Mouse (Mus musculus) CH12.LX (cell line): Measurements from ENCODE around the gene Gdf1.

Source experiments
- BHLHE40 ChIP-seq: IDR thresholded peaks from 2 replicates; pipeline ENCODE4 v1.6.1; 2011; ENCODE audit warnings: mild to moderate bottlenecking, low read depth, low read length, improper control_type of control experiment
- CTCF ChIP-seq, 2 experiments: IDR thresholded peaks in 1 of 2; conservative IDR thresholded peaks in 1 of 2; 2 replicates each; pipeline ENCODE4 v1.5.1; 2011 to 2012; ENCODE audit warnings: low read depth in 2 of 2, low read length in 2 of 2, improper control_type of control experiment in 1 of 2, inconsistent platforms in 1 of 2, mild to moderate bottlenecking in 1 of 2, moderate library complexity in 1 of 2
- ETS1 ChIP-seq: conservative IDR thresholded peaks from 2 replicates; pipeline ENCODE4 v1.6.1; 2012; ENCODE audit warnings: low read depth, mild to moderate bottlenecking, inconsistent platforms, low read length, improper control_type of control experiment, moderate library complexity
- POLR2A ChIP-seq: IDR thresholded peaks from 2 replicates; pipeline ENCODE4 v1.6.1; 2011; ENCODE audit warnings: low read depth, mild to moderate bottlenecking, improper control_type of control experiment, low read length
- POLR2AphosphoS2 ChIP-seq: IDR thresholded peaks from 2 replicates; pipeline ENCODE4 v1.6.1; 2011; ENCODE audit warnings: low read depth, low read length, improper control_type of control experiment
- RAD21 ChIP-seq: IDR thresholded peaks from 2 replicates; pipeline ENCODE4 v1.6.1; 2011; ENCODE audit warnings: low read depth, mild to moderate bottlenecking, low read length, improper control_type of control experiment, moderate library complexity
- SMC3 ChIP-seq: IDR thresholded peaks from 2 replicates; pipeline ENCODE4 v1.6.1; 2011; ENCODE audit warnings: low read depth, low read length, improper control_type of control experiment
- USF1 ChIP-seq: IDR thresholded peaks from 2 replicates; pipeline ENCODE4 v1.6.1; 2014; ENCODE audit warnings: low read depth, mild to moderate bottlenecking, inconsistent platforms, low read length, improper control_type of control experiment

DNA sequence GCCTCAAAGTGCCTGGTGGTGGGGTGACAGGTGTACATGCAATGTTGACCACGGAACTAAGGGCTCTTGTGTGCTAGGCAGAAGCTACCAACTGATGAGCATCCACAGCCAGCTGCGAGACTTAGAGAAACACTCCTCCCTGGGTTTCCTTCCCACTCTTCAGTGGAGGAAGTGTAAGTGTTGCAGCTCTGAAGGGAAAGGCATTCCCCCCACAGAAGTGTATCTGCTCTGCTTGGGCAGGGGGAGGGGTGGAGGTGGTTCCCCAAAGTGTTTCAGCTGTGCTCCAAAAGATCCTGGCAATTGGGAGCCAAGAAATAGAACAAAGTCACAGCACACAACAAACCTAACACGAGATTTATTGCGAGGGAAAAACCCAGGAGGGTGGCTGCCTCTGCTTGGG lies 24.4 kb downstream of the Gdf1 start:
- no peak for TF ChIP-seq POLR2AphosphoS2
- TF ChIP-seq SMC3 = no peak
- no peak for TF ChIP-seq USF1
- no peak for TF ChIP-seq POLR2A
- no peak for TF ChIP-seq ETS1
- no peak for TF ChIP-seq BHLHE40
- no peak for TF ChIP-seq CTCF (conservative IDR thresholded peaks at IDR 0.05 in 1 of 2, IDR thresholded peaks at IDR 0.05 in 1 of 2; ENCODE audit: low read depth in 2 of 2, low read length in 2 of 2)
- no peak for TF ChIP-seq RAD21
